Mouse (Mus musculus) bone marrow macrophage, adult 2 months (primary cell): ENCODE data around the gene Acot7.

Experiments used
- CTCF ChIP-seq: IDR thresholded peaks from 2 replicates; pipeline ENCODE4 v1.5.1; 2012; ENCODE audit warnings: low read depth, mild to moderate bottlenecking, low read length, moderate library complexity
- POLR2A ChIP-seq: IDR thresholded peaks from 2 replicates; pipeline ENCODE4 v1.6.1; 2012; ENCODE audit warnings: mild to moderate bottlenecking, low read depth, low read length, borderline replicate concordance

DNA sequence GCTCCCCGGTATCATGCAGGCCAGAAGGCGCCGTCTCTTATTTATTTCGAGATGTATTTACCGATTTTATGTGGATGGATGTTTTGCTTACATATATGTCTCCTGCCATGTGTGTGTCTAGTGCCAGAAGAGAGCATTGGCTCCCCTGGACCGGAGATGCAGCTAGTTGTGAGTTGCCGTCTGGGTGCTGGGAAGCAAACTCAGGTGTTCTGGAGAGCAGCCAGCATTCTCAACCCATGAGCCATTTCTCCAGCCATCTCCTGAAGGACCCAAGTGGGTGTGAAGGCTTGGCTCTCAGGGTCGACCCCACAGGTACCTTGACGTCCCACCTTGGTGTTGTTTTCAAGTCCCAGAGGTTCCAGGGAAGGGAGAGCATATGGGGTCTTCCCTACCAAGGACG lies 4.3 kb downstream of the Acot7 start:
- TF ChIP-seq POLR2A: no peak
- TF ChIP-seq CTCF: no peak
